Mouse (Mus musculus): ENCODE measurements around the gene Gm9044. TPM values are rescaled to one million over a fixed set of nuclear protein-coding genes. Genes with fewer than 3 reads are reported as not detected.
"Not testable (repeated sequence)": the region's sequence is repeated elsewhere in the genome, so short reads cannot be mapped to it uniquely, and the experiment has no call there.

Gene Gm9044
- not detected in 2 replicates for polyA plus RNA-seq (2014; fragmentation: Nextera tagmentation; extraction: Ambion mirVana)

DNA sequence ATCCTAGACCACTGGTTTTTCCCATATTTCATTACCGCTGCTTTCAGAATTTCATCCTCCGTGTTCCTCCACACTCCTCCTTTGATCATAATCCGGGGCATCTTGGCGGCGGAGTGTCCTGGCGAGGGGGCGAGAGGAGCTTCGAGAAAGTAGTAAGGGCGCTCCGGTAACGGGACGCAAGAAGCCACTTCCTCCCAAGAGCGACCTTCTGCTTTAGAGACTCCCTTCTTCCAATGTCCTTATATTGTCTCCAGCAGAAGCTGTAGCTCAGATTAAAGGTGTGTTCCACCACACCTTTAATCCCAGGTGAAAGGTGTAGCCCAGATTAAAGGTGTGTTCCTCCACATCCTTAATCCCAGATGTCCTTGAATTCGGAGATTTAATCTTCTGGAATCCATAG lies at the start of gene Gm9044:
Gene Gm9044, minus strand, starts transcription at position 101 of the 400 bp plus-strand sequence.
- not testable (repeated sequence) for H3K4me3 ChIP-seq (ENCODE audit: low read depth, low read length); H3K27me3 ChIP-seq (ENCODE audit: control insufficient read depth, insufficient read depth, low read length); ATAC-seq (ENCODE audit: low read depth); H3K36me3 ChIP-seq (ENCODE audit: control insufficient read depth, insufficient read depth, low read length); H3K27ac ChIP-seq (ENCODE audit: low read depth, low read length); H3K9me3 ChIP-seq (ENCODE audit: control insufficient read depth, low read length); H3K4me2 ChIP-seq (ENCODE audit: low read depth, low read length); H3K9ac ChIP-seq (replicated peaks; ENCODE audit: low read depth, low read length); H3K4me1 ChIP-seq (ENCODE audit: control insufficient read depth, insufficient read depth, low read length)
- no CpG with 5 or more reads among the region's 14 CpGs for WGBS

DNA sequence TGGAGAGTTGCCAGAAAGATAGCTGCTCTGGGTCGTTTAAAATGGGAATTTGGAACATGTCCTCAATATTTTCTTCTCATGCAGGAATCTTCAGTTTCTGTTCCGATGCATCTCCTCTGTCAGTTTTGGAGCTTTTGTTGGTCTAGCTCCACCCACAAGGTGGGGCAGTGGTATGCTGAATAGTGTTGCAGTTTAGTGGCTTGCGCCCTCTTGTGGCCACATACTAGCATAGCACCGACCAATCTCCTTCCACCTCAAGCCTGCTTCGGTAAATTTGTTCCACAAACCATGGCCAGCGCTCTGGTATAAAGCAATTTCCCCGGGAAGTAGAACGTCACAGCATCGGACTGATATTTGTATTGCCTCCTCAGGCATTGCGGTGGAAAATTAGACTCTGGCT lies 38.2 kb upstream of the Gm9044 start:
- Histone ChIP-seq H3K4me2 (ENCODE audit: low read depth, low read length) (peak overlapping the region; percentile 35), H3K9ac (replicated peaks; ENCODE audit: low read depth, low read length) (no peak overlapping the region), H3K4me1 (ENCODE audit: control insufficient read depth, insufficient read depth, low read length) (no peaks in the 10 kb centered on the region), H3K27me3 (ENCODE audit: control insufficient read depth, insufficient read depth, low read length) (no peaks in the 10 kb centered on the region), H3K9me3 (ENCODE audit: control insufficient read depth, low read length) (no peaks in the 10 kb centered on the region), H3K27ac (ENCODE audit: low read depth, low read length) (no peak overlapping the region), H3K36me3 (ENCODE audit: control insufficient read depth, insufficient read depth, low read length) (no peaks in the 10 kb centered on the region), H3K4me3 (ENCODE audit: low read depth, low read length) (no peak overlapping the region)
- WGBS, result 6% methylated on average over 10 of the region's 10 CpGs
- ATAC-seq (ENCODE audit: low read depth), result peak; percentile 96

DNA sequence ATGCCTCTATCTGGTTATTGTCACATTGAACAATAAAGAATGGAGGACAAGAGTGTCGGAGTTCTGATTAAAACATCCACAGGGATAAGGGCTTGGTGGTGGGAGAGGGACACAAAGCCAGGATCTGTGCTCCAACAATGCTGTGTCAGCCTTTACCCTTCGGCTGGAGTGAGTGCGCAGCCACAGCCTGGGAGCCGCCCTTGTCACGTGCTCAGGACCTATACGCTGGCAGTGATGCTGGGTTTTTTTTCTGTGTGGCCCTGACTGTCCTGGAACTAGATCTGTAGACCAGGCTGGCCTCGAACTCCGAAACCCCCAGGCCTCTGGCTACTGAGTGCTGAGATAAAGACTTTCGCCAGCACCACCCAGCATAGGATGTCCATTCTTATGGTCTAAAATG lies 37.3 kb upstream of the Gm9044 start:
- Histone ChIP-seq H3K27me3 (ENCODE audit: control insufficient read depth, insufficient read depth, low read length) (no peaks in the 10 kb centered on the region), H3K4me2 (ENCODE audit: low read depth, low read length) (no peak overlapping the region), H3K27ac (ENCODE audit: low read depth, low read length) (no peak overlapping the region), H3K4me3 (ENCODE audit: low read depth, low read length) (no peak overlapping the region), H3K4me1 (ENCODE audit: control insufficient read depth, insufficient read depth, low read length) (no peaks in the 10 kb centered on the region), H3K9me3 (ENCODE audit: control insufficient read depth, low read length) (no peaks in the 10 kb centered on the region), H3K9ac (replicated peaks; ENCODE audit: low read depth, low read length) (no peak overlapping the region), H3K36me3 (ENCODE audit: control insufficient read depth, insufficient read depth, low read length) (no peaks in the 10 kb centered on the region)
- WGBS, result 93% methylated on average over 9 of the region's 9 CpGs
- ATAC-seq (ENCODE audit: low read depth), result no peak

DNA sequence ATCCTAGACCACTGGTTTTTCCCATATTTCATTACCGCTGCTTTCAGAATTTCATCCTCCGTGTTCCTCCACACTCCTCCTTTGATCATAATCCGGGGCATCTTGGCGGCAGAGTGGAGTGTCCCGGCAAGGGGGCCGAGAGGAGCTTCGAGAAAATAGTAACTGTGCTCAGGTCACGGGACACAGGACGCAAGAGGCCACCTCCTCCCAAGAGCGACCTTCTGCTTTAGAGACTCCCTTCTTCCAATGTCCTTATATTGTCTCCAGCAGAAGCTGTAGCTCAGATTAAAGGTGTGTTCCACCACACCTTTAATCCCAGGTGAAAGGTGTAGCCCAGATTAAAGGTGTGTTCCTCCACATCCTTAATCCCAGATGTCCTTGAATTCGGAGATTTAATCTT lies 21.8 kb upstream of the Gm9044 start, which contains the start of gene Gm9049:
Gene Gm9049, minus strand, starts transcription at position 101 of the 400 bp plus-strand sequence.
- not testable (repeated sequence) for H3K4me1 ChIP-seq (ENCODE audit: control insufficient read depth, insufficient read depth, low read length); H3K9me3 ChIP-seq (ENCODE audit: control insufficient read depth, low read length); ATAC-seq (ENCODE audit: low read depth); H3K36me3 ChIP-seq (ENCODE audit: control insufficient read depth, insufficient read depth, low read length); H3K4me3 ChIP-seq (ENCODE audit: low read depth, low read length); H3K27me3 ChIP-seq (ENCODE audit: control insufficient read depth, insufficient read depth, low read length); H3K4me2 ChIP-seq (ENCODE audit: low read depth, low read length); H3K9ac ChIP-seq (replicated peaks; ENCODE audit: low read depth, low read length); H3K27ac ChIP-seq (ENCODE audit: low read depth, low read length)
- no CpG with 5 or more reads among the region's 11 CpGs for WGBS

GRCm38 (mm10) chr10:118348579-118348978 lies 16.4 kb upstream of the Gm9044 start, which contains the start of gene Gm9048:
Gene Gm9048, minus strand, starts transcription at chr10:118348679.
- not testable (repeated sequence) for H3K9ac ChIP-seq (replicated peaks; ENCODE audit: low read depth, low read length); H3K27me3 ChIP-seq (ENCODE audit: control insufficient read depth, insufficient read depth, low read length); H3K9me3 ChIP-seq (ENCODE audit: control insufficient read depth, low read length); H3K4me3 ChIP-seq (ENCODE audit: low read depth, low read length); ATAC-seq (ENCODE audit: low read depth); H3K27ac ChIP-seq (ENCODE audit: low read depth, low read length); H3K36me3 ChIP-seq (ENCODE audit: control insufficient read depth, insufficient read depth, low read length); H3K4me1 ChIP-seq (ENCODE audit: control insufficient read depth, insufficient read depth, low read length); H3K4me2 ChIP-seq (ENCODE audit: low read depth, low read length)
- WGBS, result 100% methylated on average over 1 of the region's 14 CpGs

GRCm38 (mm10) chr10:118343155-118343554 lies 10.9 kb upstream of the Gm9044 start, which contains the start of gene Gm9046:
Gene Gm9046, minus strand, starts transcription at chr10:118343255.
- H3K27ac ChIP-seq (ENCODE audit: low read depth, low read length); H3K9ac ChIP-seq (replicated peaks; ENCODE audit: low read depth, low read length); H3K9me3 ChIP-seq (ENCODE audit: control insufficient read depth, low read length); H3K4me1 ChIP-seq (ENCODE audit: control insufficient read depth, insufficient read depth, low read length); H3K36me3 ChIP-seq (ENCODE audit: control insufficient read depth, insufficient read depth, low read length); ATAC-seq (ENCODE audit: low read depth); H3K27me3 ChIP-seq (ENCODE audit: control insufficient read depth, insufficient read depth, low read length); H3K4me3 ChIP-seq (ENCODE audit: low read depth, low read length); H3K4me2 ChIP-seq (ENCODE audit: low read depth, low read length): not testable (repeated sequence)
- no CpG with 5 or more reads among the region's 14 CpGs for WGBS

DNA sequence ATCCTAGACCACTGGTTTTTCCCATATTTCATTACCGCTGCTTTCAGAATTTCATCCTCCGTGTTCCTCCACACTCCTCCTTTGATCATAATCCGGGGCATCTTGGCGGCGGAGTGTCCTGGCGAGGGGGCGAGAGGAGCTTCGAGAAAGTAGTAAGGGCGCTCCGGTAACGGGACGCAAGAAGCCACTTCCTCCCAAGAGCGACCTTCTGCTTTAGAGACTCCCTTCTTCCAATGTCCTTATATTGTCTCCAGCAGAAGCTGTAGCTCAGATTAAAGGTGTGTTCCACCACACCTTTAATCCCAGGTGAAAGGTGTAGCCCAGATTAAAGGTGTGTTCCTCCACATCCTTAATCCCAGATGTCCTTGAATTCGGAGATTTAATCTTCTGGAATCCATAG lies 5.5 kb upstream of the Gm9044 start, which contains the start of gene Gm9045:
Gene Gm9045, minus strand, starts transcription at position 101 of the 400 bp plus-strand sequence.
- H3K4me1 ChIP-seq (ENCODE audit: control insufficient read depth, insufficient read depth, low read length); H3K4me3 ChIP-seq (ENCODE audit: low read depth, low read length); H3K27me3 ChIP-seq (ENCODE audit: control insufficient read depth, insufficient read depth, low read length); H3K4me2 ChIP-seq (ENCODE audit: low read depth, low read length); ATAC-seq (ENCODE audit: low read depth); H3K36me3 ChIP-seq (ENCODE audit: control insufficient read depth, insufficient read depth, low read length); H3K9ac ChIP-seq (replicated peaks; ENCODE audit: low read depth, low read length); H3K9me3 ChIP-seq (ENCODE audit: control insufficient read depth, low read length); H3K27ac ChIP-seq (ENCODE audit: low read depth, low read length): not testable (repeated sequence)
- no CpG with 5 or more reads among the region's 14 CpGs for WGBS

DNA sequence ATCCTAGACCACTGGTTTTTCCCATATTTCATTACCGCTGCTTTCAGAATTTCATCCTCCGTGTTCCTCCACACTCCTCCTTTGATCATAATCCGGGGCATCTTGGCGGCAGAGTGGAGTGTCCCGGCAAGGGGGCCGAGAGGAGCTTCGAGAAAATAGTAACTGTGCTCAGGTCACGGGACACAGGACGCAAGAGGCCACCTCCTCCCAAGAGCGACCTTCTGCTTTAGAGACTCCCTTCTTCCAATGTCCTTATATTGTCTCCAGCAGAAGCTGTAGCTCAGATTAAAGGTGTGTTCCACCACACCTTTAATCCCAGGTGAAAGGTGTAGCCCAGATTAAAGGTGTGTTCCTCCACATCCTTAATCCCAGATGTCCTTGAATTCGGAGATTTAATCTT lies 5.3 kb downstream of the Gm9044 start, which contains the start of gene Gm9040:
Gene Gm9040, minus strand, starts transcription at position 101 of the 400 bp plus-strand sequence.
- not testable (repeated sequence) for H3K36me3 ChIP-seq (ENCODE audit: control insufficient read depth, insufficient read depth, low read length); H3K27me3 ChIP-seq (ENCODE audit: control insufficient read depth, insufficient read depth, low read length); H3K9me3 ChIP-seq (ENCODE audit: control insufficient read depth, low read length); H3K4me2 ChIP-seq (ENCODE audit: low read depth, low read length); H3K9ac ChIP-seq (replicated peaks; ENCODE audit: low read depth, low read length); ATAC-seq (ENCODE audit: low read depth); H3K4me3 ChIP-seq (ENCODE audit: low read depth, low read length); H3K27ac ChIP-seq (ENCODE audit: low read depth, low read length); H3K4me1 ChIP-seq (ENCODE audit: control insufficient read depth, insufficient read depth, low read length)
- no CpG with 5 or more reads among the region's 11 CpGs for WGBS

GRCm38 (mm10) chr10:118319024-118319423 lies 13.2 kb downstream of the Gm9044 start:
- no peak for ATAC-seq (ENCODE audit: low read depth)
- Histone ChIP-seq H3K27me3 (ENCODE audit: control insufficient read depth, insufficient read depth, low read length) (no peaks in the 10 kb centered on the region), H3K4me3 (ENCODE audit: low read depth, low read length) (no peak overlapping the region), H3K27ac (ENCODE audit: low read depth, low read length) (no peak overlapping the region), H3K9me3 (ENCODE audit: control insufficient read depth, low read length) (no peaks in the 10 kb centered on the region), H3K4me2 (ENCODE audit: low read depth, low read length) (no peak overlapping the region), H3K36me3 (ENCODE audit: control insufficient read depth, insufficient read depth, low read length) (no peaks in the 10 kb centered on the region), H3K4me1 (ENCODE audit: control insufficient read depth, insufficient read depth, low read length) (no peaks in the 10 kb centered on the region), H3K9ac (replicated peaks; ENCODE audit: low read depth, low read length) (no peak overlapping the region)
- WGBS, result 88% methylated on average over 8 of the region's 8 CpGs
